9 mouse cellular contexts compared by ENCODE assay signal in the genomic region with DNA sequence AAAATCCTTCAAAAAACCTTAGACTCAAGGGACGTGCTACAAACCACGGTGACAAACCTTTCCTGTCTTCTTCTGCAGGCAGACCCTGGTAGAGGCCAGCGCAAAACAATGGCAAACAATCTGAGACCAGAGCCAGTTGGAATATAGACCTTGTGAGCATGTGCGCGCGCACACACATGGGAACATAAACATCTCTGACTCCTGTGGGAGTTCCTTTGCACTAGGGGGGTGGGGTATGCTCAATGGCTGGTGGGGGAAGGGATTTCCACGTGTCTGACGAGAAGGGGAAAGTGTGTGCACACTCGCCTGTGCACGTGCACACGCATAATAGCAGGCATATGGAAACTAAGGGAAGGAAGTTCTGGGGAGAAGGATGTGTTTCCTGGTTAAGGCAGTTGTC.
DNase-seq lines count a peak whose midpoint lies in the region; ATAC-seq lines count a peak whose summit lies in the region.
"Had no signal": no experiment of that assay in that cellular context is flagged by ENCODE, and none has a peak within 500 bp of the region (broad histone marks: within the 10 kb centered on the region; RNA-seq: fewer than 3 reads in every experiment).

No protein-coding gene starts in this region.

- H3K36me3 ChIP-seq in kidney, embryonic 15.5 days, result no peaks in the 10 kb centered on the region
- no peaks in the 10 kb centered on the region for H3K36me3 ChIP-seq in embryonic facial prominence, embryonic 13.5 days
- no peaks in the 10 kb centered on the region for H3K36me3 ChIP-seq in hindbrain, embryonic 12.5 days
- no peaks in the 10 kb centered on the region for H3K36me3 ChIP-seq in liver, embryonic 15.5 days (replicated peaks)

- H3K9ac ChIP-seq in kidney, embryonic 15.5 days, result no peak overlapping the region
- no peak overlapping the region for H3K9ac ChIP-seq in embryonic facial prominence, embryonic 13.5 days
- no peak overlapping the region for H3K9ac ChIP-seq in hindbrain, embryonic 12.5 days
- H3K9ac ChIP-seq in liver, embryonic 15.5 days, result no peak overlapping the region

- H3K4me1 ChIP-seq in kidney, embryonic 15.5 days, result peaks cover 95% of the 10 kb centered on the region
- peaks cover 97% of the 10 kb centered on the region for H3K4me1 ChIP-seq in embryonic facial prominence, embryonic 13.5 days
- H3K4me1 ChIP-seq in hindbrain, embryonic 12.5 days, result peaks cover 74% of the 10 kb centered on the region
- H3K4me1 ChIP-seq in liver, embryonic 15.5 days (replicated peaks), result peaks cover 43% of the 10 kb centered on the region

- peak overlapping the region; percentile 93 for H3K27ac ChIP-seq in kidney, embryonic 15.5 days
- peak overlapping the region; percentile 87 for H3K27ac ChIP-seq in embryonic facial prominence, embryonic 13.5 days
- peak overlapping the region; percentile 35 for H3K27ac ChIP-seq in hindbrain, embryonic 12.5 days
- H3K27ac ChIP-seq in liver, embryonic 15.5 days (replicated peaks), result peak overlapping the region; percentile 57

- H3K9me3 ChIP-seq in kidney, embryonic 15.5 days (replicated peaks), result no peaks in the 10 kb centered on the region
- no peaks in the 10 kb centered on the region for H3K9me3 ChIP-seq in embryonic facial prominence, embryonic 13.5 days
- no peaks in the 10 kb centered on the region for H3K9me3 ChIP-seq in hindbrain, embryonic 12.5 days (replicated peaks)
- H3K9me3 ChIP-seq in liver, embryonic 15.5 days (replicated peaks), result no peaks in the 10 kb centered on the region

- peak overlapping the region; percentile 3; the same call in 1 of the 2 replicates for H3K4me2 ChIP-seq in kidney, embryonic 15.5 days
- H3K4me2 ChIP-seq in embryonic facial prominence, embryonic 13.5 days, result 0 out of 2 replicates have a peak overlapping the region, but pooled peaks have one; percentile 20
- no peak overlapping the region for H3K4me2 ChIP-seq in hindbrain, embryonic 12.5 days (replicated peaks)
- H3K4me2 ChIP-seq in liver, embryonic 15.5 days, result no peak overlapping the region

- WGBS in kidney, embryonic 15.5 days, result 59% methylated on average over 11 of the region's 11 CpGs
- 49% methylated on average over 11 of the region's 11 CpGs for WGBS in embryonic facial prominence, embryonic 13.5 days
- 73% methylated on average over 11 of the region's 11 CpGs for WGBS in hindbrain, embryonic 12.5 days
- 36% methylated on average over 11 of the region's 11 CpGs for WGBS in liver, embryonic 15.5 days (ENCODE audit: insufficient replicate concordance)

- no peak overlapping the region for H3K4me3 ChIP-seq in kidney, embryonic 15.5 days (replicated peaks)
- H3K4me3 ChIP-seq in embryonic facial prominence, embryonic 13.5 days, result no peak overlapping the region
- no peak overlapping the region for H3K4me3 ChIP-seq in hindbrain, embryonic 12.5 days
- no peak overlapping the region for H3K4me3 ChIP-seq in liver, embryonic 15.5 days (replicated peaks)

- no peak for ATAC-seq in kidney, embryonic 15.5 days (replicated peaks; ENCODE audit: low FRiP score)
- no peak for ATAC-seq in embryonic facial prominence, embryonic 13.5 days (ENCODE audit: insufficient number of reproducible peaks, insufficient read depth, low FRiP score, low TSS enrichment, low read depth)
- no peak for ATAC-seq in hindbrain, embryonic 12.5 days (ENCODE audit: low FRiP score)
- no peak for ATAC-seq in liver, embryonic 15.5 days (ENCODE audit: insufficient read depth)
- ATAC-seq in megakaryocyte, adult 5-6 weeks (ENCODE audit: poor library complexity, severe bottlenecking), result no peak

- DNase-seq in kidney, adult 8-10 months, result no peak
- DNase-seq in layer of hippocampus, adult 9-11 months, result no peak
- no peak for DNase-seq in urinary bladder, postnatal 10 days (ENCODE audit: low spot score)
- DNase-seq: spleen, adult 18-20 months had no signal

- no peaks in the 10 kb centered on the region for H3K27me3 ChIP-seq in kidney, embryonic 15.5 days
- H3K27me3 ChIP-seq in embryonic facial prominence, embryonic 13.5 days, result no peaks in the 10 kb centered on the region
- H3K27me3 ChIP-seq in hindbrain, embryonic 12.5 days, result no peaks in the 10 kb centered on the region
- no peaks in the 10 kb centered on the region for H3K27me3 ChIP-seq in liver, embryonic 15.5 days

Comparison
In these comparisons a context has a peak if more than half of its experiments do, and no peak if none do; other contexts are left out.
1. H3K27ac ChIP-seq: peak in every context shown above with its lines; median percentile 93 in kidney, embryonic 15.5 days; 87 in embryonic facial prominence, embryonic 13.5 days; 57 in liver, embryonic 15.5 days; 35 in hindbrain, embryonic 12.5 days.
2. H3K4me2 ChIP-seq: peak in kidney, embryonic 15.5 days (single experiment) and embryonic facial prominence, embryonic 13.5 days (single experiment); none in hindbrain, embryonic 12.5 days (single experiment) and liver, embryonic 15.5 days (single experiment).